Mouse (Mus musculus): ENCODE measurements at regions not wholly inside any gene's neighbourhood (a gene's known extent, or its start where the extent isn't known, plus 50 kb on each side); places are given as distances from the start of the nearest gene placed in this dataset.

- TF ChIP-seq POLR2A (IDR thresholded peaks at IDR 0.05; ENCODE audit: extremely low read depth, insufficient read depth, low read length): no peak
- no peak for TF ChIP-seq CTCF (IDR thresholded peaks at IDR 0.05; ENCODE audit: extremely low read depth, insufficient read depth, low read length)
Observed at GRCm38 (mm10) chr17:43169435-43169834, 100.7 kb upstream of the Adgrf1 start.

All from cortical plate, adult 2 months (tissue).